Mouse (Mus musculus): Measurements from ENCODE around the gene Csnk1d. TPM values are rescaled to one million over a fixed set of nuclear protein-coding genes. Genes with fewer than 3 reads are reported as not detected.

The Csnk1d gene
- total and polyA plus RNA-seq, 3 experiments, result 77.8 to 136 (median 96.8) TPM

GRCm38 (mm10) chr11:120937976-120938375, 53.2 kb downstream of the Csnk1d start:
- Histone ChIP-seq H3K4me3 (replicated peaks in 1 of 3; ENCODE audit: low read depth in 2 of 3, low read length in 2 of 3, poor library complexity in 1 of 3) (no peak overlapping the region), H3K36me3 (replicated peaks in 1 of 2; ENCODE audit: control insufficient read depth in 1 of 2, insufficient read depth in 1 of 2, low read length in 1 of 2) (no peaks in the 10 kb centered on the region), H3K79me2 (replicated peaks; ENCODE audit: control insufficient read depth, extremely low read depth, insufficient read depth, poor library complexity, severe bottlenecking) (no peaks in the 10 kb centered on the region), H3K27ac (ENCODE audit: insufficient read depth, low read depth) (no peak overlapping the region), H3K27me3 (replicated peaks) (no peaks in the 10 kb centered on the region), H3K9me3 (replicated peaks; ENCODE audit: low read length) (peaks cover 3% of the 10 kb centered on the region), H3K9ac (ENCODE audit: insufficient read depth, low read depth) (no peak overlapping the region), H3K4me2 (ENCODE audit: insufficient read depth, low read depth, poor library complexity, severe bottlenecking) (no peak overlapping the region), H3K4me1 (ENCODE audit: control insufficient read depth in 1 of 2, insufficient read depth in 2 of 2) (peaks cover 24% of the 10 kb centered on the region in 2 experiments)
- no peak for TF ChIP-seq USF1 (IDR thresholded peaks at IDR 0.05; ENCODE audit: low read depth, low read length)
- TF ChIP-seq MAFK (IDR thresholded peaks at IDR 0.05; ENCODE audit: insufficient replicate concordance, low read length), result no peak
- no peak for TF ChIP-seq NELFE (IDR thresholded peaks at IDR 0.05; ENCODE audit: low read depth, low read length)
- TF ChIP-seq SMC3 (IDR thresholded peaks at IDR 0.05; ENCODE audit: low read depth, low read length), result no peak
- no peak for TF ChIP-seq CHD2 (IDR thresholded peaks at IDR 0.05; ENCODE audit: low read length)
- TF ChIP-seq HCFC1 (IDR thresholded peaks at IDR 0.05; ENCODE audit: low read depth, low read length), result no peak
- no peak for TF ChIP-seq RCOR1 (conservative IDR thresholded peaks at IDR 0.05; ENCODE audit: low read depth, low read length)
- no peak for TF ChIP-seq UBTF (IDR thresholded peaks at IDR 0.05; ENCODE audit: low read depth, low read length)
- no peak for TF ChIP-seq MYC (IDR thresholded peaks at IDR 0.05; ENCODE audit: low read depth, low read length)
- no peak for TF ChIP-seq EP300 (IDR thresholded peaks at IDR 0.05; ENCODE audit: low read length)
- TF ChIP-seq CTCF (conservative IDR thresholded peaks at IDR 0.05 in 1 of 2, IDR thresholded peaks at IDR 0.05 in 1 of 2; ENCODE audit: low read depth in 2 of 2, low read length in 2 of 2), result no peak
- TF ChIP-seq MXI1 (IDR thresholded peaks at IDR 0.05; ENCODE audit: low read depth, low read length), result no peak
- no peak for TF ChIP-seq TCF12 (IDR thresholded peaks at IDR 0.05; ENCODE audit: low read depth, low read length)
- no peak for TF ChIP-seq ETS1 (conservative IDR thresholded peaks at IDR 0.05; ENCODE audit: low read depth, low read length)
- no peak for TF ChIP-seq MAZ (IDR thresholded peaks at IDR 0.05; ENCODE audit: low read depth, low read length)
- dilution Hi-C loops (cut with MboI; ENCODE audit: extremely low pct_ligation_motif_present, extremely low pct_unique_long_range_greater_than_20kb, low sequenced_read_pairs) (no loop called here), in situ Hi-C loops (cut with MboI; ENCODE audit: low pct_ligation_motif_present, low pct_unique_long_range_greater_than_20kb, low sequenced_read_pairs) (no loop called here)
- DNase-seq (ENCODE audit: extremely low read depth), result no peak

- no peak within 1 kb of the TSS for H3K27ac ChIP-seq (ENCODE audit: insufficient read depth, low read depth)
- peaks cover 6 to 12% of the 10 kb centered on the region in 2 experiments; a peak in 3 of 4 replicates for H3K4me1 ChIP-seq (ENCODE audit: control insufficient read depth in 1 of 2, insufficient read depth in 2 of 2)
- dilution Hi-C loops (cut with MboI; ENCODE audit: extremely low pct_ligation_motif_present, extremely low pct_unique_long_range_greater_than_20kb, low sequenced_read_pairs) (no loop called here), in situ Hi-C loops (cut with MboI; ENCODE audit: low pct_ligation_motif_present, low pct_unique_long_range_greater_than_20kb, low sequenced_read_pairs) (no loop called here)
- no peaks in the 10 kb centered on the region for H3K27me3 ChIP-seq (replicated peaks)
- no peaks in the 10 kb centered on the region for H3K79me2 ChIP-seq (replicated peaks; ENCODE audit: control insufficient read depth, extremely low read depth, insufficient read depth, poor library complexity, severe bottlenecking)
- H3K36me3 ChIP-seq (replicated peaks in 1 of 2; ENCODE audit: control insufficient read depth in 1 of 2, insufficient read depth in 1 of 2, low read length in 1 of 2), result peaks cover 0 to 27% of the 10 kb centered on the region in 2 experiments
- peak within 1 kb of the TSS; percentile 98 for H3K4me2 ChIP-seq (ENCODE audit: insufficient read depth, low read depth, poor library complexity, severe bottlenecking)
- H3K4me3 ChIP-seq (replicated peaks in 1 of 3; ENCODE audit: low read depth in 2 of 3, low read length in 2 of 3, poor library complexity in 1 of 3), result peak within 1 kb of the TSS; percentile 74 to 92 (median 81)
- H3K9ac ChIP-seq (ENCODE audit: insufficient read depth, low read depth), result peak within 1 kb of the TSS; percentile 77
- DNase-seq (ENCODE audit: extremely low read depth), result peak; percentile 96
- peaks cover 16% of the 10 kb centered on the region for H3K9me3 ChIP-seq (replicated peaks; ENCODE audit: low read length)
- 0 out of 2 replicates have a peak, but pooled peaks have one; percentile 28 for TF ChIP-seq CHD1 (IDR thresholded peaks at IDR 0.05; ENCODE audit: low read depth, low read length)
- TF ChIP-seq KAT2A (IDR thresholded peaks at IDR 0.05; ENCODE audit: insufficient replicate concordance, low read length), result peak; percentile 93
- peak; percentile 82 for TF ChIP-seq POLR2A (IDR thresholded peaks at IDR 0.05; ENCODE audit: low read depth, low read length)
- peak; percentile 84 for TF ChIP-seq MAX (IDR thresholded peaks at IDR 0.05; ENCODE audit: low read length)
- no peak for TF ChIP-seq CTCF (conservative IDR thresholded peaks at IDR 0.05 in 1 of 2, IDR thresholded peaks at IDR 0.05 in 1 of 2; ENCODE audit: low read depth in 2 of 2, low read length in 2 of 2)
- TF ChIP-seq ETS1 (conservative IDR thresholded peaks at IDR 0.05; ENCODE audit: low read depth, low read length), result no peak
- 0 out of 2 replicates have a peak, but pooled peaks have one; percentile 54 for TF ChIP-seq RCOR1 (conservative IDR thresholded peaks at IDR 0.05; ENCODE audit: low read depth, low read length)
- peak; percentile 94 for TF ChIP-seq TCF12 (IDR thresholded peaks at IDR 0.05; ENCODE audit: low read depth, low read length)
- no peak for TF ChIP-seq ZC3H11A (IDR thresholded peaks at IDR 0.05; ENCODE audit: low read depth, low read length)
- TF ChIP-seq IRF4 (IDR thresholded peaks at IDR 0.05; ENCODE audit: low read depth, low read length), result peak; percentile 88
- TF ChIP-seq MEF2A (IDR thresholded peaks at IDR 0.05; ENCODE audit: borderline replicate concordance, low read depth, low read length), result peak; percentile 91
- no peak for TF ChIP-seq PAX5 (IDR thresholded peaks at IDR 0.05; ENCODE audit: low read length)
- no peak for TF ChIP-seq USF2 (conservative IDR thresholded peaks at IDR 0.05; ENCODE audit: low read depth, low read length)
- TF ChIP-seq MYC (IDR thresholded peaks at IDR 0.05; ENCODE audit: low read depth, low read length), result peak; percentile 86
- peak; percentile 64 for TF ChIP-seq NELFE (IDR thresholded peaks at IDR 0.05; ENCODE audit: low read depth, low read length)
- peak; percentile 100 for TF ChIP-seq SIN3A (IDR thresholded peaks at IDR 0.05; ENCODE audit: low read length)
- TF ChIP-seq JUN (IDR thresholded peaks at IDR 0.05; ENCODE audit: insufficient read depth, low read depth, low read length), result no peak
- peak; percentile 63 for TF ChIP-seq NRF1 (IDR thresholded peaks at IDR 0.05; ENCODE audit: low read depth, low read length)
- TF ChIP-seq MXI1 (IDR thresholded peaks at IDR 0.05; ENCODE audit: low read depth, low read length), result peak; percentile 99
- TF ChIP-seq ZMIZ1 (IDR thresholded peaks at IDR 0.05; ENCODE audit: low read depth, low read length), result peak; percentile 87
- peak; percentile 53; the same call in 1 of the 2 replicates for TF ChIP-seq GABPA (IDR thresholded peaks at IDR 0.05; ENCODE audit: insufficient replicate concordance, low read depth, low read length)
- TF ChIP-seq HCFC1 (IDR thresholded peaks at IDR 0.05; ENCODE audit: low read depth, low read length), result peak; percentile 97
- TF ChIP-seq MAZ (IDR thresholded peaks at IDR 0.05; ENCODE audit: low read depth, low read length), result peak; percentile 90
These were observed 58.3 kb downstream of the Csnk1d start, which contains the start of gene Ccdc57 for GRCm38 (mm10) chr11:120932564-120933398. Gene Ccdc57, minus strand, starts transcription at chr11:120932872.
